Mouse (Mus musculus): ENCODE measurements around the gene 4930579F01Rik.

DNA sequence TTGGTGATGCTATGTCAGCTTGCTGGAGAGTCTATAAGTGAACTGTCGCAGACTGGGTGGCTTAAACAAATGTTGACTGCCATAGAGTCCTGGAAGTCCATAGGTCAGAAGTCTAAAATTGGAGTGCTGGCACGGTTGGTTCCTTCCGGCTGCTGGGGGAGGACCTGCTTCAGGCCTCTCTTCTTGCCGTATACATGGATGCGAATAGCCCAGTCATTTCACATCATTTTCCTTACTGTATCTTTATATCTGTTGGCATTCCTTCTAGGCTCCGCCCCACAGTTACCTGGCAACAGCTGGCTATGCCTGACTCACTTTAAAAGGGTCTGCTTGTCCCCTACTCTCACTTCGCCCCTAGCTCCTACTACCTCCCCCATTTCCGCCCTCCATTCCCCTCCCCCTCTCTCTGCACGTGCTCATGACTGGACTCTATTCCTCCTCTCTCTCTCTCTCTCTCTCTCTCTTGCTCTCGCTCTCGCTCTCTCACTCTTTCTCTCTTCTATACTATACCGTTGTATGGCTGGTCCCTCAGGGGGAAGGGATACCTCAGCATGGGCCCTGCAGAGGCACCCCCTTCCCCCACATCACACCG is 30.8 kb upstream of the 4930579F01Rik start:
- no peak for TF ChIP-seq EP300 (IDR thresholded peaks at IDR 0.05)
- no peak for TF ChIP-seq CTCF (IDR thresholded peaks at IDR 0.05)

Measured in lung, postnatal 0 days (tissue).